Mouse (Mus musculus): Measurements from ENCODE around the gene 1700066M21Rik. TPM values are rescaled to one million over a fixed set of nuclear protein-coding genes. Genes with fewer than 3 reads are reported as not detected.

Gene 1700066M21Rik
- total and polyA plus RNA-seq, 2 experiments from 2014 or later, result 4.8 to 5.2 TPM

DNA sequence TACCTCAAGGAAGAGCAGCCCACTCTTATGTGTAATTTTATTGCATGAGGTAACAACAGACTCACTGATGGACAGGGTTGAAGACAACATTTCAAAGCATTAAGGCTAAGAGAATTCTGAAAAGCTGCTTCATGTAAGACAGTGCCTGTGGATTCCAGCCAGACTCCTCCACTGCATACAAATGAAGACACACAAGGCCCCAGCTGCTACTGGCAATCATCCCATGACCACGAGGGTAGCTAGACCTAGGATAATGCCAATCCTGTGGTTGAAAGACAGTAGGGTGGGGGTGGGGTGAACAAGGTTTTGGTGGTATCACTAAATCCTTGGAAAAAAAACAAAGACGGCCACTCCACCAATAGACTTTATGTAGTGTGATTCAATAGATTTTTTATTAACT is 10.5 kb downstream of the 1700066M21Rik start:
- WGBS, result 62% methylated on average over 2 of the region's 2 CpGs
- TF ChIP-seq CTCF (IDR thresholded peaks at IDR 0.05; ENCODE audit: low read depth) (no peak), EP300 (IDR thresholded peaks at IDR 0.05; ENCODE audit: low read depth) (no peak)
- H3K9me3 ChIP-seq (replicated peaks; ENCODE audit: control insufficient read depth, low read length), result no peaks in the 10 kb centered on the region

DNA sequence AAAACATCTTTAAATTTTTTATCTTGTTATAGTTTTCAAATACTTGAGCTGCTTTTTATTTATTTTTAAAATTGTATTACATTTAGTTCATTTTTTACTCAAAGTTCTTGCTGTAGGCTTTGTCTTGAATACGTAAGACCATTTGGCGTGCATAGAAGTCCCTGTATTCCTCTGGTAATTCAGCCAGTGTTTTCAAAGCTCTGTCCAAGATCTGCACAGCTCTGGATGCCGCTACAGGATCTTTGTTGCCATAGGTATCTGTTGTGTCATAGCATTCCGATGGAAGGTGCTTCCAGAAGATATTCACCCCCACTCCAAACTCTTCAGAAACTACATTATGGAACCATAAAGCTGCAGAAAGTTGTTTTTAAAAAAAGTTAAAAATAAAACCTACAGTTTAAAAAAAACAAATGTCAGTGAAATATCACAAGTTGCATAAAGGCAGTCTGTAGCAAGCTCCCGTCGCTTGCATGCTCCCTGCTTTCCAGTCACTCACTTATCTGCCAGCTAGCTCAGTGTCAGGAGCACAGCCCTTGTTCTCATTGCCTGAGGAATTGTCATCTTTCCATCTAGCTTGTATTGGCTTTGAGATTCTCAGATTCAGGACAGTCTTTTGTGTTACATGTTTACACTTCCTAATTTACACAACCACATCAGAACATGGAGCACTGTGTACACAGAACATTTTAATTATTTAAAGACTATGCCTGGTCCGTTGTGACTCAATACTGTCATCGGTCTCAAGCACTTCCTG is 11.2 kb downstream of the 1700066M21Rik start:
- no peak for ATAC-seq (ENCODE audit: insufficient read depth, low read depth)
- H3K27ac ChIP-seq (ENCODE audit: low read depth), result no peak overlapping the region
- H3K4me2 ChIP-seq (ENCODE audit: low read depth, low read length), result no peak overlapping the region
- no peak overlapping the region for H3K4me3 ChIP-seq (ENCODE audit: low read depth, low read length)
- 87% methylated on average over 8 of the region's 8 CpGs for WGBS
- no peak for TF ChIP-seq CTCF (IDR thresholded peaks at IDR 0.05; ENCODE audit: low read depth)
- TF ChIP-seq EP300 (IDR thresholded peaks at IDR 0.05; ENCODE audit: low read depth), result no peak
- H3K9me3 ChIP-seq (replicated peaks; ENCODE audit: control insufficient read depth, low read length), result no peaks in the 10 kb centered on the region
- H3K4me1 ChIP-seq (ENCODE audit: control insufficient read depth, insufficient read depth), result no peaks in the 10 kb centered on the region
- no peak for DNase-seq (ENCODE audit: low spot score)
- H3K27me3 ChIP-seq (ENCODE audit: control insufficient read depth, insufficient read depth, low read length), result no peaks in the 10 kb centered on the region
- H3K9ac ChIP-seq (replicated peaks; ENCODE audit: low read depth, low read length), result no peak overlapping the region
- H3K36me3 ChIP-seq (replicated peaks; ENCODE audit: control insufficient read depth, insufficient read depth, low read length), result peaks cover 41% of the 10 kb centered on the region

More for the DNA sequence above, 10.5 kb downstream of the 1700066M21Rik start:
- H3K27me3 ChIP-seq (ENCODE audit: control insufficient read depth, insufficient read depth, low read length), result no peaks in the 10 kb centered on the region
- ATAC-seq (ENCODE audit: insufficient read depth, low read depth), result no peak
- no peak overlapping the region for H3K27ac ChIP-seq (ENCODE audit: low read depth)
- no peak overlapping the region for H3K4me2 ChIP-seq (ENCODE audit: low read depth, low read length)
- no peak for DNase-seq (ENCODE audit: low spot score)
- H3K4me1 ChIP-seq (ENCODE audit: control insufficient read depth, insufficient read depth), result no peaks in the 10 kb centered on the region
- H3K9ac ChIP-seq (replicated peaks; ENCODE audit: low read depth, low read length), result no peak overlapping the region
- H3K36me3 ChIP-seq (replicated peaks; ENCODE audit: control insufficient read depth, insufficient read depth, low read length), result peaks cover 34% of the 10 kb centered on the region
- no peak overlapping the region for H3K4me3 ChIP-seq (ENCODE audit: low read depth, low read length)

GRCm38 (mm10) chr1:57390993-57391790 is 13.8 kb downstream of the 1700066M21Rik start:
- H3K4me1 ChIP-seq (ENCODE audit: control insufficient read depth, insufficient read depth), result no peaks in the 10 kb centered on the region
- peaks cover 54% of the 10 kb centered on the region for H3K36me3 ChIP-seq (replicated peaks; ENCODE audit: control insufficient read depth, insufficient read depth, low read length)
- no peak overlapping the region for H3K9ac ChIP-seq (replicated peaks; ENCODE audit: low read depth, low read length)
- ATAC-seq (ENCODE audit: insufficient read depth, low read depth) (no peak), DNase-seq (ENCODE audit: low spot score) (no peak)
- H3K27ac ChIP-seq (ENCODE audit: low read depth), result no peak overlapping the region
- no peak overlapping the region for H3K4me3 ChIP-seq (ENCODE audit: low read depth, low read length)
- H3K4me2 ChIP-seq (ENCODE audit: low read depth, low read length), result no peak overlapping the region
- H3K9me3 ChIP-seq (replicated peaks; ENCODE audit: control insufficient read depth, low read length), result no peaks in the 10 kb centered on the region
- 91% methylated on average over 4 of the region's 4 CpGs for WGBS
- no peak for TF ChIP-seq CTCF (IDR thresholded peaks at IDR 0.05; ENCODE audit: low read depth)
- no peaks in the 10 kb centered on the region for H3K27me3 ChIP-seq (ENCODE audit: control insufficient read depth, insufficient read depth, low read length)

GRCm38 (mm10) chr1:57392417-57392816 is 15.0 kb downstream of the 1700066M21Rik start:
- Histone ChIP-seq H3K9me3 (replicated peaks; ENCODE audit: control insufficient read depth, low read length) (no peaks in the 10 kb centered on the region), H3K4me2 (ENCODE audit: low read depth, low read length) (no peak overlapping the region), H3K27me3 (ENCODE audit: control insufficient read depth, insufficient read depth, low read length) (no peaks in the 10 kb centered on the region), H3K27ac (ENCODE audit: low read depth) (no peak overlapping the region), H3K36me3 (replicated peaks; ENCODE audit: control insufficient read depth, insufficient read depth, low read length) (peaks cover 63% of the 10 kb centered on the region), H3K9ac (replicated peaks; ENCODE audit: low read depth, low read length) (no peak overlapping the region), H3K4me1 (ENCODE audit: control insufficient read depth, insufficient read depth) (no peaks in the 10 kb centered on the region), H3K4me3 (ENCODE audit: low read depth, low read length) (no peak overlapping the region)
- TF ChIP-seq EP300 (IDR thresholded peaks at IDR 0.05; ENCODE audit: low read depth) (no peak), CTCF (IDR thresholded peaks at IDR 0.05; ENCODE audit: low read depth) (no peak)
- WGBS, result 75% methylated on average over 4 of the region's 4 CpGs
- no peak for ATAC-seq (ENCODE audit: insufficient read depth, low read depth)
- DNase-seq (ENCODE audit: low spot score), result no peak

- peak; percentile 70 for TF ChIP-seq CTCF (IDR thresholded peaks at IDR 0.05; ENCODE audit: low read depth)
- no peak for TF ChIP-seq EP300 (IDR thresholded peaks at IDR 0.05; ENCODE audit: low read depth)
- Histone ChIP-seq H3K27ac (ENCODE audit: low read depth) (no peak overlapping the region), H3K36me3 (replicated peaks; ENCODE audit: control insufficient read depth, insufficient read depth, low read length) (peaks cover 52% of the 10 kb centered on the region), H3K27me3 (ENCODE audit: control insufficient read depth, insufficient read depth, low read length) (no peaks in the 10 kb centered on the region), H3K9ac (replicated peaks; ENCODE audit: low read depth, low read length) (no peak overlapping the region), H3K4me3 (ENCODE audit: low read depth, low read length) (no peak overlapping the region), H3K9me3 (replicated peaks; ENCODE audit: control insufficient read depth, low read length) (no peaks in the 10 kb centered on the region), H3K4me1 (ENCODE audit: control insufficient read depth, insufficient read depth) (no peaks in the 10 kb centered on the region), H3K4me2 (ENCODE audit: low read depth, low read length) (no peak overlapping the region)
- ATAC-seq (ENCODE audit: insufficient read depth, low read depth), result no peak
- peak; percentile 67 for DNase-seq (ENCODE audit: low spot score)
- WGBS, result 54% methylated on average over 3 of the region's 3 CpGs
Observed at GRCm38 (mm10) chr1:57394051-57394450, 16.6 kb downstream of the 1700066M21Rik start.
